Mouse (Mus musculus) MEL (cell line): ENCODE results near the gene Cd164l2. TPM values are rescaled to one million over a fixed set of nuclear protein-coding genes. Genes with fewer than 3 reads are reported as not detected.

ENCODE experiments used
- DNase-seq: peaks from one replicate; pipeline ENCODE4 v3.0.0; 2011; ENCODE audit warnings: low read depth, low spot score
- H3K27ac ChIP-seq: 2 replicates; pipeline ENCODE4 v1.5.1; 2012; ENCODE audit warnings: low read depth, mild to moderate bottlenecking, control low read depth, low read length, moderate library complexity; ENCODE audit not compliant: control insufficient read depth
- H3K27me3 ChIP-seq, 2 experiments: fragments of 150-350 bp in 1 of 2; sonication (generic) in 1 of 2; 2 replicates each; pipeline ENCODE4 v1.6.1; 2012; ENCODE audit warnings: low read length in 2 of 2, mild to moderate bottlenecking in 2 of 2, improper control_type of control experiment in 1 of 2, moderate library complexity in 1 of 2; ENCODE audit not compliant: insufficient read depth in 2 of 2, control insufficient read depth in 1 of 2
- H3K36me3 ChIP-seq, 2 experiments: 2 replicates each; pipeline ENCODE4 v1.6.1; 2012 to 2014; ENCODE audit warnings: low read length in 2 of 2, improper control_type of control experiment in 1 of 2, inconsistent platforms in 1 of 2, mild to moderate bottlenecking in 1 of 2; ENCODE audit not compliant: insufficient read depth in 2 of 2, control insufficient read depth in 1 of 2
- H3K4me1 ChIP-seq, 2 experiments: fragments of 150-350 bp in 1 of 2; sonication (generic) in 1 of 2; 2 replicates each; pipeline ENCODE4 v1.6.1; 2012; ENCODE audit warnings: low read length in 2 of 2, improper control_type of control experiment in 1 of 2, mild to moderate bottlenecking in 1 of 2; ENCODE audit not compliant: insufficient read depth in 2 of 2, control insufficient read depth in 1 of 2
- H3K4me3 ChIP-seq, 2 experiments: fragments of 150-350 bp in 1 of 2; sonication (generic) in 1 of 2; 2 replicates each; pipeline ENCODE4 v1.5.1; 2012; ENCODE audit warnings: low read depth in 2 of 2, low read length in 2 of 2, mild to moderate bottlenecking in 2 of 2, moderate library complexity in 2 of 2, control low read depth in 1 of 2, improper control_type of control experiment in 1 of 2; ENCODE audit not compliant: control insufficient read depth in 1 of 2, insufficient read depth in 1 of 2
- H3K79me2 ChIP-seq: 2 replicates; pipeline ENCODE4 v1.6.1; 2012; ENCODE audit warnings: mild to moderate bottlenecking, low read length, moderate library complexity; ENCODE audit not compliant: control insufficient read depth, poor library complexity, insufficient read depth
- H3K9ac ChIP-seq: 2 replicates; pipeline ENCODE4 v1.6.1; 2012; ENCODE audit warnings: low read depth, mild to moderate bottlenecking, control low read depth, low read length, moderate library complexity; ENCODE audit not compliant: control insufficient read depth, poor library complexity, severe bottlenecking
- H3K9me3 ChIP-seq: fragments of 150-350 bp; sonication (generic); replicated peaks from 2 replicates; pipeline ENCODE4 v1.6.1; 2012; ENCODE audit warnings: mild to moderate bottlenecking, low read length, improper control_type of control experiment, moderate library complexity; ENCODE audit not compliant: insufficient read depth
- BHLHE40 ChIP-seq: IDR thresholded peaks from 2 replicates; pipeline ENCODE4 v1.6.1; 2012; ENCODE audit warnings: low read depth, mild to moderate bottlenecking, inconsistent platforms, low read length, improper control_type of control experiment, borderline replicate concordance
- CHD1 ChIP-seq: IDR thresholded peaks from 2 replicates; pipeline ENCODE4 v1.6.1; 2012; ENCODE audit warnings: low read depth, mild to moderate bottlenecking, inconsistent platforms, low read length, improper control_type of control experiment
- CTCF ChIP-seq, 3 experiments: IDR thresholded peaks in 2 of 3; conservative IDR thresholded peaks in 1 of 3; 2 replicates each; pipeline ENCODE4 v1.5.1; 2011 to 2012; ENCODE audit warnings: low read length in 3 of 3, low read depth in 2 of 3, mild to moderate bottlenecking in 2 of 3, improper control_type of control experiment in 1 of 3, inconsistent platforms in 1 of 3, mixed read lengths in 1 of 3, moderate library complexity in 1 of 3; ENCODE audit not compliant: control insufficient read depth in 1 of 3, insufficient read depth in 1 of 3, poor library complexity in 1 of 3, severe bottlenecking in 1 of 3
- E2F4 ChIP-seq: IDR thresholded peaks from 2 replicates; pipeline ENCODE4 v1.6.1; 2011; ENCODE audit warnings: low read depth, low read length, improper control_type of control experiment, borderline replicate concordance
- KAT2A ChIP-seq: conservative IDR thresholded peaks from 2 replicates; pipeline ENCODE4 v1.6.1; 2012; ENCODE audit warnings: low read depth, low read length, improper control_type of control experiment, inconsistent platforms
- MAZ ChIP-seq: IDR thresholded peaks from 2 replicates; pipeline ENCODE4 v1.6.1; 2012; ENCODE audit warnings: low read depth, mild to moderate bottlenecking, inconsistent platforms, low read length, improper control_type of control experiment
- MEF2A ChIP-seq: IDR thresholded peaks from 2 replicates; pipeline ENCODE4 v1.6.1; 2014; ENCODE audit warnings: low read depth, mild to moderate bottlenecking, inconsistent platforms, low read length, improper control_type of control experiment; ENCODE audit not compliant: poor library complexity, insufficient replicate concordance, severe bottlenecking; ENCODE audit errors: extremely low read depth
- MYB ChIP-seq: IDR thresholded peaks from 2 replicates; pipeline ENCODE4 v1.6.1; 2011; ENCODE audit warnings: mild to moderate bottlenecking, low read depth, low read length, improper control_type of control experiment
- MYC ChIP-seq: IDR thresholded peaks from 2 replicates; pipeline ENCODE4 v1.6.1; 2011; ENCODE audit warnings: low read depth, mild to moderate bottlenecking, low read length, improper control_type of control experiment, moderate library complexity
- NELFE ChIP-seq: IDR thresholded peaks from 2 replicates; pipeline ENCODE4 v1.6.1; 2011; ENCODE audit warnings: low read depth, low read length, improper control_type of control experiment
- NRF1 ChIP-seq: IDR thresholded peaks from 2 replicates; pipeline ENCODE4 v1.6.1; 2014; ENCODE audit warnings: low read depth, mild to moderate bottlenecking, inconsistent platforms, low read length, improper control_type of control experiment, moderate library complexity; ENCODE audit not compliant: poor library complexity, insufficient read depth, severe bottlenecking
- POLR2A ChIP-seq, 2 experiments: IDR thresholded peaks; 2 replicates each; pipeline ENCODE4 v1.6.1; 2011 to 2012; ENCODE audit warnings: low read length in 2 of 2, mild to moderate bottlenecking in 2 of 2, control low read depth in 1 of 2, improper control_type of control experiment in 1 of 2, low read depth in 1 of 2, moderate library complexity in 1 of 2; ENCODE audit not compliant: control insufficient read depth in 1 of 2, insufficient read depth in 1 of 2, poor library complexity in 1 of 2
- POLR2AphosphoS2 ChIP-seq: IDR thresholded peaks from 2 replicates; pipeline ENCODE4 v1.6.1; 2011; ENCODE audit warnings: low read length, improper control_type of control experiment
- POLR2AphosphoS5 ChIP-seq: IDR thresholded peaks from 2 replicates; pipeline ENCODE4 v1.6.1; 2012; ENCODE audit warnings: low read depth, borderline replicate concordance, mild to moderate bottlenecking, inconsistent platforms, low read length, moderate library complexity, mixed read lengths
- RAD21 ChIP-seq: IDR thresholded peaks from 2 replicates; pipeline ENCODE4 v1.6.1; 2011; ENCODE audit warnings: mild to moderate bottlenecking, low read depth, low read length, improper control_type of control experiment
- RCOR1 ChIP-seq: IDR thresholded peaks from 2 replicates; pipeline ENCODE4 v1.6.1; 2012; ENCODE audit warnings: low read depth, mild to moderate bottlenecking, inconsistent platforms, low read length, improper control_type of control experiment
- TAL1 ChIP-seq: IDR thresholded peaks from 2 replicates; pipeline ENCODE4 v1.6.1; 2012; ENCODE audit warnings: mild to moderate bottlenecking, inconsistent platforms, low read length, moderate library complexity, mixed read lengths
- UBTF ChIP-seq: IDR thresholded peaks from 2 replicates; pipeline ENCODE4 v1.6.1; 2012; ENCODE audit warnings: low read depth, mild to moderate bottlenecking, inconsistent platforms, low read length, improper control_type of control experiment, moderate library complexity, borderline replicate concordance; ENCODE audit not compliant: insufficient read depth
- USF1 ChIP-seq: IDR thresholded peaks from 2 replicates; pipeline ENCODE4 v1.6.1; 2014; ENCODE audit warnings: low read depth, mild to moderate bottlenecking, inconsistent platforms, low read length, improper control_type of control experiment, moderate library complexity
- USF2 ChIP-seq, 2 experiments: IDR thresholded peaks; 2 replicates each; pipeline ENCODE4 v1.6.1; 2011 to 2012; ENCODE audit warnings: improper control_type of control experiment in 2 of 2, low read length in 2 of 2, borderline replicate concordance in 1 of 2, inconsistent platforms in 1 of 2, low read depth in 1 of 2, mild to moderate bottlenecking in 1 of 2; ENCODE audit not compliant: insufficient read depth in 1 of 2
- ZMIZ1 ChIP-seq: IDR thresholded peaks from 2 replicates; pipeline ENCODE4 v1.6.1; 2012; ENCODE audit warnings: low read depth, mild to moderate bottlenecking, inconsistent platforms, low read length, improper control_type of control experiment, moderate library complexity
- polyA plus RNA-seq, 2 experiments: library from polyadenylated mRNA; stranded (reverse) in 1 of 2; unstranded in 1 of 2; fragments of >175 nt in 1 of 2; fragments of >200 nt in 1 of 2; gene quantifications; 2 replicates each; pipeline versions ENCODE4 v1.2.1 to v1.2.4; 2012; ENCODE audit warnings: low replicate concordance in 2 of 2, low read depth in 1 of 2; ENCODE audit not compliant: insufficient read length in 2 of 2, insufficient read depth in 1 of 2, missing spikeins in 1 of 2
- total RNA-seq: library from RNA; depleted of rRNA; stranded (reverse); fragments of 300-350 nt; gene quantifications from 2 replicates; pipeline ENCODE4 v1.2.3, GENCODE M21; 2012

Gene Cd164l2
- total and polyA plus RNA-seq, 3 experiments, result not detected

DNA sequence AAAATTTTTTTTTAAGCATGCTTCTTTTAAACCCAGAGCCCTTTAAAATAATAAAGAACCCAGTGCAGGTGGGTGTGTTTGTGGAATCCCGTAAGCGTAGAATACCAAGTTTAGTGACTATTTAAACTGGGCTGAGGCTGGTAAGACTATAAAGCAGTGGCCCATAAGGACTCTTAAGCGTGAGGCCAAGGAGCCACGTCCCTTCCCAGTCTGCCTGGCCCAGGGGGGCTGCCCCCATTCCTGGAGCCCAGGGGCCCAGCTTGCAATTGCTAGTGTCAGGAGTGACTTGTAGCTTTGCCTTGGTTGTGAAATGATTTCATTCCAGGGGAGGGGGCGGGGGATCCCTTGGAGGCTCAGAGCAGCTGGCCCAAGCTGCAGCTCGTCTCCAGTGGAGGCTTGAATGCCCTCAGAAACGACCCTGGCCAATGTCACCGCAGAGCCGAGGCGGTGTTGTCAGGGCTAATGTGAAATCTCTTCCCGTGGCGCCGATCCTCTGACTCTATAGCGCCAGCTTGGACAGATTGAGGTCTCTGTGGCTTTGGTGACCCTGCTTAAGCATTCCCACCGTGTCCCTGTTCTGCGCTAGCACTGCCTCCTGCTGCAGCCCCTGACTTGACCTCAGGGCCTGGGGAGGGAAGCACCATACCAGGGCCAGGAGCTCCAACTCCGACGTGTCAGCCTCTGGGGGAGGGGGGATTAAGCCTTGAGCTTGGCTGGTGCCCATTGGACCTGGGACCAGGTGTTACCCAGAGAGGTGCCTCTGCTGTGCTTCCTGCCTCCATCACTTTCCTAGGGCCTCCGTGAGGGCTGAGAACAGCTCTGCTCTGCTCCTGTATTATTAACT, 13.4 kb upstream of the Cd164l2 start:
- no peak for DNase-seq
- Histone ChIP-seq H3K27me3 (no peaks in the 10 kb centered on the region), H3K4me1 (no peaks in the 10 kb centered on the region), H3K9ac (no peak overlapping the region), H3K36me3 (peaks cover 0 to 2% of the 10 kb centered on the region in 2 experiments; a peak in 1 of 4 replicates), H3K9me3 (no peaks in the 10 kb centered on the region), H3K79me2 (no peaks in the 10 kb centered on the region), H3K27ac (no peak overlapping the region), H3K4me3 (no peak overlapping the region)
- TF ChIP-seq E2F4 (no peak), CHD1 (no peak), MEF2A (no peak), TAL1 (no peak), MYB (no peak), POLR2AphosphoS2 (no peak), USF1 (no peak), RCOR1 (no peak), POLR2AphosphoS5 (no peak), CTCF (IDR thresholded peaks at IDR 0.05 in 2 of 3, conservative IDR thresholded peaks at IDR 0.05 in 1 of 3; ENCODE audit: control insufficient read depth in 1 of 3, insufficient read depth in 1 of 3, low read depth in 2 of 3, low read length in 3 of 3, poor library complexity in 1 of 3, severe bottlenecking in 1 of 3) (no peak), MYC (no peak), ZMIZ1 (no peak), UBTF (no peak), USF2 (IDR thresholded peaks at IDR 0.05; ENCODE audit: borderline replicate concordance in 1 of 2, insufficient read depth in 1 of 2, low read depth in 1 of 2, low read length in 2 of 2) (no peak), MAZ (no peak), POLR2A (IDR thresholded peaks at IDR 0.05; ENCODE audit: control insufficient read depth in 1 of 2, insufficient read depth in 1 of 2, low read depth in 1 of 2, low read length in 2 of 2, poor library complexity in 1 of 2) (no peak; a peak in 1 of 4 replicates)

DNA sequence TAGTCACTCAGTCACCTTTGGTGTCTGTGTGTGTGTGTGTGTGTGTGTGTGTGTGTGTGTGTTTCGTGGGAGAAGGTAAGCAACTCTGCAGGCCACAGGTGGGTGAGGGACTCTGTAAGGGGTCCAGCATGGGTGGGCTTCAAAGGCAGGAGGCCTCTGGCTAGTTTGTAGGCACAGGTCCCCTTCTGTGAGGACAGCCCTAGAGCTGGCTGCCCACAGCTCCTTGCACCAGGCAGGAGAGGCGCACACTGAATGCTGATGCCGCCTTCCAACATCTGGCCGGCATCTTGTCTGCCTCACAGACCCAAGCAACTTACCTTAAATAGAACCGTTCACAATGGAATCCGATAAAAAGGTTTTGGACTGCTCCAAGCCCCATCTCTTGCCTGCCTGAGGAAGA, 12.2 kb upstream of the Cd164l2 start:
- no peaks in the 10 kb centered on the region for H3K27me3 ChIP-seq
- H3K4me1 ChIP-seq, result no peaks in the 10 kb centered on the region
- H3K27ac ChIP-seq, result no peak overlapping the region
- H3K79me2 ChIP-seq, result no peaks in the 10 kb centered on the region
- H3K9ac ChIP-seq, result no peak overlapping the region
- peaks cover 0 to 2% of the 10 kb centered on the region in 2 experiments; a peak in 1 of 4 replicates for H3K36me3 ChIP-seq
- TF ChIP-seq POLR2AphosphoS2, result no peak
- TF ChIP-seq BHLHE40, result no peak
- TF ChIP-seq RCOR1, result no peak
- TF ChIP-seq NRF1, result no peak
- TF ChIP-seq USF1, result no peak
- TF ChIP-seq MYB, result no peak
- no peak for TF ChIP-seq RAD21
- TF ChIP-seq KAT2A, result no peak
- no peak for TF ChIP-seq UBTF
- TF ChIP-seq NELFE, result no peak
- H3K4me3 ChIP-seq, result no peak overlapping the region
- H3K9me3 ChIP-seq, result no peaks in the 10 kb centered on the region
- no peak for DNase-seq
